Mouse (Mus musculus): Measurements from ENCODE around the gene Trmt10a. TPM values are rescaled to one million over a fixed set of nuclear protein-coding genes. Genes with fewer than 3 reads are reported as not detected.

Gene Trmt10a
- polyA plus RNA-seq, 2 experiments = 9.7 to 12.8 TPM

DNA sequence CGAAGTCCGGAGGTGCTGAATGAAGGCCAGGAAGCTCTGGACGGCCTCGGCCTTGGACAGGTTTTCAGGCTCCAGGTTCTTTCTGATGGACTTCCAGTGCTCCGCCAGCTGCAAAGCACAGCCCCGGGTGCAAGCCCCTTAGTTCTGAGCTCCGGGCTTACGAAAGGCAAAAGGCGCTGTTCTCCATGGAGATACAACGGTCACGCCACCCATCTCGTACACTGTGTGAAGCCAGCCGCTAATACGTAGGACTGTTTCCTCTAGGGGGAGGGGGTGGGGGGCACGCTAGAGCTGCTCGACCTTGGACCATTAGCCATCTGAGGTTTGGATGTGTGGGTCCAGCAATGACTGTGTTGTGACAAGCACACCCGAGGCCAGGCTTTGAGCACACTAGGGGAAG is 29.1 kb upstream of the Trmt10a start:
- no peaks in the 10 kb centered on the region for H3K27me3 ChIP-seq (ENCODE audit: control insufficient read depth, insufficient read depth, low read length)
- no peak for TF ChIP-seq POLR2A (IDR thresholded peaks at IDR 0.05; ENCODE audit: borderline replicate concordance, extremely low read depth, insufficient read depth, insufficient read length)
- no peak overlapping the region for H3K4me2 ChIP-seq (replicated peaks; ENCODE audit: low read depth, low read length, severe bottlenecking)
- no peak overlapping the region for H3K4me3 ChIP-seq (replicated peaks; ENCODE audit: low read length)
- no peak overlapping the region for H3K9ac ChIP-seq (ENCODE audit: low read depth, low read length, severe bottlenecking)
- H3K27ac ChIP-seq (replicated peaks; ENCODE audit: low read depth, low read length) = no peak overlapping the region
- H3K36me3 ChIP-seq (ENCODE audit: control insufficient read depth, insufficient read depth, low read length) = no peaks in the 10 kb centered on the region
- DNase-seq (ENCODE audit: low spot score) (no peak), ATAC-seq (ENCODE audit: low FRiP score, low read depth) (no peak)
- 75% methylated on average over 17 of the region's 17 CpGs for WGBS
- no peaks in the 10 kb centered on the region for H3K4me1 ChIP-seq (ENCODE audit: control insufficient read depth, insufficient read depth, low read length)
- H3K9me3 ChIP-seq (ENCODE audit: control insufficient read depth, low read length) = no peaks in the 10 kb centered on the region

DNA sequence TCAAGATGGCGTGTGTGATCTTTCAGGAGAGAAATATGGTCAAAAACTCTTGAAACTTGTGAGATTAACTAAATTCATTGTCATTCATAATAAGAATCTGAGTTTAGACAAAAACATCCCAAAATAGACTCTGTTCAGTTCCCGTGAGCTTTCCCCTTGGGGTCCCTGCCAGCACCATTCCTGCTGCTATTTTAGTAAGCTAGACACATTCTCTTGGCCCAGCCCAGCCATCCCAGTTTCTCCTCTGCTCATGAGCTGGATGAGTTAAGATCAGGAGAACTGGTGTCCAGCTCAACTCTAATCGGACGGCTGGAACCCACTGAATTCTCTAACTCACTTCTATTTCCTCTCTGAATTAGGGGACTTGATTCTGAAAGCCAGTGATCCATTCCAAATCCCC is 26.4 kb upstream of the Trmt10a start:
- Histone ChIP-seq H3K36me3 (ENCODE audit: control insufficient read depth, insufficient read depth, low read length) (no peaks in the 10 kb centered on the region), H3K4me3 (replicated peaks; ENCODE audit: low read length) (no peak overlapping the region), H3K27ac (replicated peaks; ENCODE audit: low read depth, low read length) (no peak overlapping the region), H3K4me1 (ENCODE audit: control insufficient read depth, insufficient read depth, low read length) (no peaks in the 10 kb centered on the region), H3K9ac (ENCODE audit: low read depth, low read length, severe bottlenecking) (no peak overlapping the region), H3K9me3 (ENCODE audit: control insufficient read depth, low read length) (no peaks in the 10 kb centered on the region), H3K27me3 (ENCODE audit: control insufficient read depth, insufficient read depth, low read length) (no peaks in the 10 kb centered on the region), H3K4me2 (replicated peaks; ENCODE audit: low read depth, low read length, severe bottlenecking) (no peak overlapping the region)
- 94% methylated on average over 4 of the region's 4 CpGs for WGBS
- DNase-seq (ENCODE audit: low spot score) = no peak
- no peak for TF ChIP-seq POLR2A (IDR thresholded peaks at IDR 0.05; ENCODE audit: borderline replicate concordance, extremely low read depth, insufficient read depth, insufficient read length)
- ATAC-seq (ENCODE audit: low FRiP score, low read depth) = no peak

- H3K4me1 ChIP-seq (ENCODE audit: control insufficient read depth, insufficient read depth, low read length) = no peaks in the 10 kb centered on the region
- DNase-seq (ENCODE audit: low spot score) = no peak
- H3K27ac ChIP-seq (replicated peaks; ENCODE audit: low read depth, low read length) = no peak overlapping the region
- H3K9me3 ChIP-seq (ENCODE audit: control insufficient read depth, low read length) = no peaks in the 10 kb centered on the region
- H3K4me2 ChIP-seq (replicated peaks; ENCODE audit: low read depth, low read length, severe bottlenecking) = no peak overlapping the region
- H3K36me3 ChIP-seq (ENCODE audit: control insufficient read depth, insufficient read depth, low read length) = no peaks in the 10 kb centered on the region
- ATAC-seq (ENCODE audit: low FRiP score, low read depth) = no peak
- no peak overlapping the region for H3K9ac ChIP-seq (ENCODE audit: low read depth, low read length, severe bottlenecking)
- H3K27me3 ChIP-seq (ENCODE audit: control insufficient read depth, insufficient read depth, low read length) = no peaks in the 10 kb centered on the region
- no peak overlapping the region for H3K4me3 ChIP-seq (replicated peaks; ENCODE audit: low read length)
- TF ChIP-seq POLR2A (IDR thresholded peaks at IDR 0.05; ENCODE audit: borderline replicate concordance, extremely low read depth, insufficient read depth, insufficient read length) = no peak
- 66% methylated on average over 6 of the region's 6 CpGs for WGBS
Observed at GRCm38 (mm10) chr3:138118392-138118791, 24.9 kb upstream of the Trmt10a start.

GRCm38 (mm10) chr3:138118831-138119230 is 24.4 kb upstream of the Trmt10a start:
- Histone ChIP-seq H3K4me1 (ENCODE audit: control insufficient read depth, insufficient read depth, low read length) (no peaks in the 10 kb centered on the region), H3K27me3 (ENCODE audit: control insufficient read depth, insufficient read depth, low read length) (no peaks in the 10 kb centered on the region), H3K27ac (replicated peaks; ENCODE audit: low read depth, low read length) (no peak overlapping the region), H3K9ac (ENCODE audit: low read depth, low read length, severe bottlenecking) (no peak overlapping the region), H3K4me3 (replicated peaks; ENCODE audit: low read length) (no peak overlapping the region), H3K36me3 (ENCODE audit: control insufficient read depth, insufficient read depth, low read length) (no peaks in the 10 kb centered on the region), H3K4me2 (replicated peaks; ENCODE audit: low read depth, low read length, severe bottlenecking) (no peak overlapping the region), H3K9me3 (ENCODE audit: control insufficient read depth, low read length) (no peaks in the 10 kb centered on the region)
- ATAC-seq (ENCODE audit: low FRiP score, low read depth) (no peak), DNase-seq (ENCODE audit: low spot score) (no peak)
- 67% methylated on average over 14 of the region's 14 CpGs for WGBS
- no peak for TF ChIP-seq POLR2A (IDR thresholded peaks at IDR 0.05; ENCODE audit: borderline replicate concordance, extremely low read depth, insufficient read depth, insufficient read length)

DNA sequence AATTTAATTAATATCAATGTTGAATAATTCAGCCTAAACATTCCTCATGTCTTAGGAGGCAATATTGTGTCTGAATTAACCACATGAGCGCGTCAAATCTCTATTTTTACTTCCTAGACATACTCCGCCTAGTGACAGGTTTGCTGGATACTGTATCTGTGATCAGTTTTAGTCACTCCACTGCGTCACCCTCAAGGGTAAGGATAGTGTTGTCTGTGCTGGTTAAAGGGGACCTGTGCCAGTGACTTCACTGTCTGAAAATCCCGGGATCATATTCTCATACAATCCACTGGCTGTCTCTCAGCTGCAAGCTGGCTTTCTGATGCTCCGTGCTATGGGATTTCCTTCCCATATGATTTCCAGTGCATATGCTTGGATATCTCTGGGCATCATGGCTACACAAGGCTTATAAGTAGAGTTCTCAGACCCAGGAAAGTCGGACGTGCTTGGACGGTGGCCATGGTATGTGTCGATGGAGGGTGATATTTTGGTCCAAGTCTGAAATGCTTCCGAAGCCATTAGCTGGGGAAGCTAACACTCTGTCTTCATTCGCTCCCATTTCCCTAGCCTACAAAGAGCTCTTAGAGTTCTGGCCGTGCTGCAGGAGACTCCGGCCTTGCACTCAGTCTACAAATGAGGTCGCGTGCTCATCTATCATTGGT is 23.7 kb upstream of the Trmt10a start:
- Histone ChIP-seq H3K4me3 (replicated peaks; ENCODE audit: low read length) (no peak overlapping the region), H3K27me3 (ENCODE audit: control insufficient read depth, insufficient read depth, low read length) (no peaks in the 10 kb centered on the region), H3K36me3 (ENCODE audit: control insufficient read depth, insufficient read depth, low read length) (no peaks in the 10 kb centered on the region), H3K27ac (replicated peaks; ENCODE audit: low read depth, low read length) (no peak overlapping the region), H3K9ac (ENCODE audit: low read depth, low read length, severe bottlenecking) (no peak overlapping the region), H3K4me2 (replicated peaks; ENCODE audit: low read depth, low read length, severe bottlenecking) (no peak overlapping the region), H3K4me1 (ENCODE audit: control insufficient read depth, insufficient read depth, low read length) (no peaks in the 10 kb centered on the region), H3K9me3 (ENCODE audit: control insufficient read depth, low read length) (no peaks in the 10 kb centered on the region)
- ATAC-seq (ENCODE audit: low FRiP score, low read depth) (peak; percentile 77), DNase-seq (ENCODE audit: low spot score) (no peak)
- no peak for TF ChIP-seq POLR2A (IDR thresholded peaks at IDR 0.05; ENCODE audit: borderline replicate concordance, extremely low read depth, insufficient read depth, insufficient read length)
- 92% methylated on average over 16 of the region's 16 CpGs for WGBS

Data from limb, embryonic 14.5 days (tissue).